ENCODE assay signal across 21 mouse cellular contexts in genomic region chr11:100430052-100430451, GRCm38 (mm10). TPM values are rescaled to one million over a fixed set of nuclear protein-coding genes. Genes with fewer than 3 reads are reported as not detected.
DNase-seq lines count a peak whose midpoint lies in the region; ATAC-seq and TF ChIP-seq lines count a peak whose summit lies in the region.
"Had no signal": no experiment of that assay in that cellular context is flagged by ENCODE, and none has a peak within 500 bp of the region (broad histone marks: within the 10 kb centered on the region; RNA-seq: fewer than 3 reads in every experiment).

No protein-coding gene starts in this region.

- H3K27me3 ChIP-seq in E14TG2a.4 (ENCODE audit: insufficient read depth, low read length) = no peaks in the 10 kb centered on the region
- H3K27me3 ChIP-seq in heart, embryonic 10.5 days (ENCODE audit: insufficient read depth, poor library complexity, severe bottlenecking) = no peaks in the 10 kb centered on the region
- no peaks in the 10 kb centered on the region for H3K27me3 ChIP-seq in heart, postnatal 0 days (ENCODE audit: control insufficient read depth, insufficient read depth, low read length)
- H3K27me3 ChIP-seq: hindbrain, embryonic 12.5 days; liver, embryonic 12.5 days; neural tube, embryonic 12.5 days had no signal

- H3K36me3 ChIP-seq in E14TG2a.4 (ENCODE audit: insufficient read depth, low read length) = peaks cover 37% of the 10 kb centered on the region
- H3K36me3 ChIP-seq in heart, embryonic 10.5 days = peaks cover 47% of the 10 kb centered on the region
- H3K36me3 ChIP-seq in heart, postnatal 0 days (replicated peaks; ENCODE audit: control insufficient read depth, insufficient read depth, low read length) = peaks cover 16% of the 10 kb centered on the region; the same call in 1 of the 2 replicates

- 58% methylated on average over 7 of the region's 7 CpGs for WGBS in heart, embryonic 10.5 days
- WGBS in heart, postnatal 0 days = 42% methylated on average over 7 of the region's 7 CpGs

- intact Hi-C loops in heart, postnatal 25 days (cut with DNase I) = no loop called here

- H3K9me3 ChIP-seq in E14TG2a.4 (ENCODE audit: low read length) = no peaks in the 10 kb centered on the region
- no peaks in the 10 kb centered on the region for H3K9me3 ChIP-seq in heart, embryonic 10.5 days
- no peaks in the 10 kb centered on the region for H3K9me3 ChIP-seq in heart, postnatal 0 days (replicated peaks; ENCODE audit: control insufficient read depth, low read length)
- H3K9me3 ChIP-seq: embryonic facial prominence, embryonic 10.5 days; hindbrain, embryonic 12.5 days; liver, embryonic 12.5 days; neural tube, embryonic 12.5 days had no signal

- no peak overlapping the region for H3K9ac ChIP-seq in heart, postnatal 0 days (replicated peaks; ENCODE audit: low read depth, low read length)
- H3K9ac ChIP-seq: hindbrain, embryonic 12.5 days; liver, embryonic 12.5 days; neural tube, embryonic 12.5 days had no signal

- peak; percentile 94 for DNase-seq in heart, adult 11 months
- DNase-seq in heart, postnatal 25 days (ENCODE audit: low spot score) = no peak
- no peak for DNase-seq in heart, embryonic 10.5 days (ENCODE audit: low spot score)
- peak; percentile 49 for DNase-seq in heart, postnatal 0 days (ENCODE audit: low spot score)
- no peak for DNase-seq in spleen, postnatal 36 days (ENCODE audit: low spot score in 2 of 2)
- DNase-seq: B cell, adult 2 months; gastrocnemius, adult 2 months; kidney, adult 18-20 months; layer of hippocampus, postnatal 36 days; lung, adult 2 months; lung, postnatal 36 days; right cerebral cortex, adult 18-20 months; thymus, adult 18-20 months had no signal

- no peak for TF ChIP-seq EP300 in heart, postnatal 0 days (IDR thresholded peaks at IDR 0.05; ENCODE audit: low read depth)

- TF ChIP-seq CTCF in E14TG2a.4 (conservative IDR thresholded peaks at IDR 0.05; ENCODE audit: low read length) = no peak
- TF ChIP-seq CTCF in heart, postnatal 0 days (IDR thresholded peaks at IDR 0.05; ENCODE audit: low read depth) = no peak

- H3K4me2 ChIP-seq in heart, postnatal 0 days (ENCODE audit: low read depth, low read length) = no peak overlapping the region
- H3K4me2 ChIP-seq: hindbrain, embryonic 12.5 days; liver, embryonic 12.5 days; neural tube, embryonic 12.5 days had no signal

- H3K4me1 ChIP-seq in E14TG2a.4 (replicated peaks; ENCODE audit: low read depth, low read length) = peaks cover 39% of the 10 kb centered on the region
- H3K4me1 ChIP-seq in heart, embryonic 10.5 days = peaks cover 46% of the 10 kb centered on the region
- peaks cover 32% of the 10 kb centered on the region for H3K4me1 ChIP-seq in heart, postnatal 0 days (ENCODE audit: control insufficient read depth, insufficient read depth)
- H3K4me1 ChIP-seq: embryonic facial prominence, embryonic 10.5 days; neural tube, embryonic 12.5 days had no signal

- 0 out of 2 replicates have a peak overlapping the region, but pooled peaks have one; percentile 39 for H3K4me3 ChIP-seq in E14TG2a.4 (replicated peaks; ENCODE audit: low read length)
- 0 out of 2 replicates have a peak overlapping the region, but pooled peaks have one; percentile 22 for H3K4me3 ChIP-seq in heart, embryonic 10.5 days
- no peak overlapping the region for H3K4me3 ChIP-seq in heart, postnatal 0 days (ENCODE audit: low read depth, low read length)
- H3K4me3 ChIP-seq: embryonic facial prominence, embryonic 10.5 days; gastrocnemius, adult 2 months; hindbrain, embryonic 12.5 days; liver, embryonic 12.5 days; neural tube, embryonic 12.5 days had no signal

- H3K27ac ChIP-seq in heart, embryonic 10.5 days = peak overlapping the region; percentile 65
- H3K27ac ChIP-seq in heart, postnatal 0 days (ENCODE audit: low read depth) = peak overlapping the region; percentile 82
- H3K27ac ChIP-seq: embryonic facial prominence, embryonic 10.5 days; gastrocnemius, adult 2 months; hindbrain, embryonic 12.5 days; kidney, postnatal 0 days; liver, embryonic 12.5 days; neural tube, embryonic 12.5 days had no signal

- peak; percentile 57 for ATAC-seq in heart, postnatal 0 days (ENCODE audit: insufficient read depth, low read depth)
- ATAC-seq in granulocyte monocyte progenitor cell, adult 5-6 weeks (replicated peaks; ENCODE audit: poor library complexity, severe bottlenecking) = no peak
- ATAC-seq: liver, embryonic 12.5 days had no signal

RNA-seq across cellular contexts. Expression of gene Nt5c3b, which starts 11.6 kb away (rescaled TPM):
- 10 to 100 TPM; 30.2 to 33.3 TPM for total RNA-seq in heart, postnatal 25 days (2021)
- polyA plus RNA-seq in heart, embryonic 10.5 days (2016; fragmentation: Nextera tagmentation; extraction: Ambion mirVana) = 124 and 128 TPM in 2 replicates
- 54.4 and 68.3 TPM in 2 replicates for total RNA-seq in heart, postnatal 0 days (2014; rRNA removed; ENCODE audit: low replicate concordance)
- polyA plus RNA-seq in heart, postnatal 0 days (2015; fragmentation: Nextera tagmentation; extraction: Ambion mirVana) = 84.7 and 85.0 TPM in 2 replicates
- 46.9 and 50.7 TPM in 2 replicates for total RNA-seq in granulocyte monocyte progenitor cell, adult 5-6 weeks (2014; fragmentation: Nextera tagmentation)
- total RNA-seq in granulocyte monocyte progenitor cell, adult 5-6 weeks (2017) = 23.3 and 31.3 TPM in 2 replicates

RNA-seq across cellular contexts. Expression of gene Klhl10, which starts 11.7 kb away (rescaled TPM):
- under 1 TPM; 0.88 to 0.92 TPM for total RNA-seq in heart, postnatal 25 days (2021)
- 0.71 and 0.90 TPM in 2 replicates for polyA plus RNA-seq in heart, embryonic 10.5 days (2016; fragmentation: Nextera tagmentation; extraction: Ambion mirVana)
- total RNA-seq in heart, postnatal 0 days (2014; rRNA removed; ENCODE audit: low replicate concordance) = not detected in 2 replicates
- 0.34 and 0.47 TPM in 2 replicates for polyA plus RNA-seq in heart, postnatal 0 days (2015; fragmentation: Nextera tagmentation; extraction: Ambion mirVana)
- not detected in 2 replicates for total RNA-seq in granulocyte monocyte progenitor cell, adult 5-6 weeks (2014; fragmentation: Nextera tagmentation)
- total RNA-seq in granulocyte monocyte progenitor cell, adult 5-6 weeks (2017) = not detected in 2 replicates
- total RNA-seq: monocyte, adult 5-6 weeks had no signal

RNA-seq across cellular contexts. Expression of gene Fkbp10, which starts 14.6 kb away (rescaled TPM):
- total RNA-seq in heart, postnatal 25 days (2021) = 10 to 100 TPM; 12.2 to 14.4 TPM
- polyA plus RNA-seq in heart, embryonic 10.5 days (2016; fragmentation: Nextera tagmentation; extraction: Ambion mirVana) = 107 and 123 TPM in 2 replicates
- total RNA-seq in heart, postnatal 0 days (2014; rRNA removed; ENCODE audit: low replicate concordance) = 106 and 114 TPM in 2 replicates
- polyA plus RNA-seq in heart, postnatal 0 days (2015; fragmentation: Nextera tagmentation; extraction: Ambion mirVana) = 93.0 and 95.9 TPM in 2 replicates
- total RNA-seq in granulocyte monocyte progenitor cell, adult 5-6 weeks (2014; fragmentation: Nextera tagmentation) = not detected in 2 replicates
- total RNA-seq in granulocyte monocyte progenitor cell, adult 5-6 weeks (2017) = not detected in 2 replicates

RNA-seq across cellular contexts. Expression of gene P3h4, which starts 15.4 kb away (rescaled TPM):
- 10 to 100 TPM; 15.4 to 15.8 TPM for total RNA-seq in heart, postnatal 25 days (2021)
- polyA plus RNA-seq in heart, embryonic 10.5 days (2016; fragmentation: Nextera tagmentation; extraction: Ambion mirVana) = 71.1 and 81.8 TPM in 2 replicates
- 58.0 and 66.1 TPM in 2 replicates for total RNA-seq in heart, postnatal 0 days (2014; rRNA removed; ENCODE audit: low replicate concordance)
- polyA plus RNA-seq in heart, postnatal 0 days (2015; fragmentation: Nextera tagmentation; extraction: Ambion mirVana) = 39.3 and 42.9 TPM in 2 replicates
- total RNA-seq in granulocyte monocyte progenitor cell, adult 5-6 weeks (2014; fragmentation: Nextera tagmentation) = not detected in 2 replicates
- total RNA-seq in granulocyte monocyte progenitor cell, adult 5-6 weeks (2017) = 0.26 TPM in 1 of 2 replicates, not detected in the other

RNA-seq across cellular contexts. Expression of gene Jup, which starts 32.5 kb away (rescaled TPM):
- 100 to 1,000 TPM; 239 to 247 TPM for total RNA-seq in heart, postnatal 25 days (2021)
- polyA plus RNA-seq in heart, embryonic 10.5 days (2016; fragmentation: Nextera tagmentation; extraction: Ambion mirVana) = 91.3 and 112 TPM in 2 replicates
- 319 and 341 TPM in 2 replicates for total RNA-seq in heart, postnatal 0 days (2014; rRNA removed; ENCODE audit: low replicate concordance)
- 135 and 142 TPM in 2 replicates for polyA plus RNA-seq in heart, postnatal 0 days (2015; fragmentation: Nextera tagmentation; extraction: Ambion mirVana)
- 4.8 and 6.7 TPM in 2 replicates for total RNA-seq in granulocyte monocyte progenitor cell, adult 5-6 weeks (2014; fragmentation: Nextera tagmentation)
- 1.4 and 4.2 TPM in 2 replicates for total RNA-seq in granulocyte monocyte progenitor cell, adult 5-6 weeks (2017)

Comparison
In these comparisons a context has a peak if more than half of its experiments do, and no peak if none do; other contexts are left out.
1. DNase-seq: peak in heart, adult 11 months (single experiment) and heart, postnatal 0 days (single experiment); none in heart, postnatal 25 days (single experiment), heart, embryonic 10.5 days (single experiment) and spleen, postnatal 36 days (0 of 2).
2. RNA of gene Fkbp10, which starts 14.6 kb away (total RNA-seq): 106 to 114 TPM in heart, postnatal 0 days and 12.2 to 14.4 TPM in heart, postnatal 25 days; not detected in granulocyte monocyte progenitor cell, adult 5-6 weeks; every median in the first group is over 10 times any median in the second.